Mouse (Mus musculus) kidney, embryonic 14.5 days (tissue): Measurements from ENCODE around the gene Hoxc9. TPM values are rescaled to one million over a fixed set of nuclear protein-coding genes. Genes with fewer than 3 reads are reported as not detected.

Source experiments
- ATAC-seq: fragments of 200-750 bp; cut with Nextera tagmentation; 2 replicates; pipeline ENCODE4 v1.8.0; 2017; ENCODE audit warnings: moderate number of reproducible peaks, mild to moderate bottlenecking, moderate TSS enrichment, moderate library complexity; ENCODE audit not compliant: low FRiP score, low TSS enrichment
- H3K27ac ChIP-seq: fragments of 300-500 bp; sonication (generic); 2 replicates; pipeline ENCODE4 v1.5.1; 2014; ENCODE audit warnings: low read depth, mild to moderate bottlenecking, low read length, moderate library complexity, mixed read lengths
- H3K27me3 ChIP-seq: fragments of 300-500 bp; sonication (generic); 2 replicates; pipeline ENCODE4 v1.6.1; 2014; ENCODE audit warnings: mild to moderate bottlenecking, low read length; ENCODE audit not compliant: control insufficient read depth, insufficient read depth
- H3K36me3 ChIP-seq: fragments of 300-500 bp; sonication (generic); 2 replicates; pipeline ENCODE4 v1.6.1; 2014; ENCODE audit warnings: low read length, mixed read lengths; ENCODE audit not compliant: control insufficient read depth, insufficient read depth
- H3K4me1 ChIP-seq: fragments of 300-500 bp; sonication (generic); 2 replicates; pipeline ENCODE4 v1.6.1; 2014; ENCODE audit warnings: low read length, mixed read lengths; ENCODE audit not compliant: control insufficient read depth, insufficient read depth
- H3K4me2 ChIP-seq: fragments of 300-500 bp; sonication (generic); replicated peaks from 2 replicates; pipeline ENCODE4 v1.6.1; 2014; ENCODE audit warnings: low read depth, mild to moderate bottlenecking, low read length
- H3K4me3 ChIP-seq: fragments of 300-500 bp; sonication (generic); 2 replicates; pipeline ENCODE4 v1.5.1; 2014; ENCODE audit warnings: mild to moderate bottlenecking, low read length
- H3K9ac ChIP-seq: fragments of 300-500 bp; sonication (generic); 2 replicates; pipeline ENCODE4 v1.6.1; 2014; ENCODE audit warnings: low read depth, mild to moderate bottlenecking, low read length, moderate library complexity
- H3K9me3 ChIP-seq: fragments of 300-500 bp; sonication (generic); 2 replicates; pipeline ENCODE4 v1.6.1; 2016; ENCODE audit warnings: low read length; ENCODE audit not compliant: control insufficient read depth
- WGBS: fragments of 180-500 bp; shearing (Covaris S2); extraction: QIAGEN DNeasy Blood & Tissue Kit; methylation state at CpG from one replicate; pipeline ENCODE4 v1.1.7; 2014; 5-methylcytosine and 5-hydroxymethylcytosine counted together
- polyA plus RNA-seq: library from polyadenylated mRNA; unstranded; fragments of >200 nt; fragmentation: Nextera tagmentation; extraction: Ambion mirVana; gene quantifications from 2 replicates; pipeline ENCODE4 v1.2.1, GENCODE M21; 2014

Gene Hoxc9
- polyA plus RNA-seq, 1 experiment from 2014 or later = 10.3 TPM

GRCm38 (mm10) chr15:102988078-102988477 lies 11.8 kb downstream of the Hoxc9 start:
- Histone ChIP-seq H3K27ac (no peak overlapping the region), H3K36me3 (no peaks in the 10 kb centered on the region; the same call in 1 of the 2 replicates), H3K27me3 (peaks cover 40% of the 10 kb centered on the region), H3K9ac (no peak overlapping the region), H3K4me3 (no peak overlapping the region), H3K4me1 (peaks cover 72% of the 10 kb centered on the region), H3K4me2 (no peak overlapping the region), H3K9me3 (no peaks in the 10 kb centered on the region)
- no peak for ATAC-seq
- WGBS = 40% methylated on average over 5 of the region's 5 CpGs

- Histone ChIP-seq H3K9me3 (no peaks in the 10 kb centered on the region), H3K27me3 (peaks cover 37% of the 10 kb centered on the region), H3K36me3 (no peaks in the 10 kb centered on the region), H3K4me1 (peaks cover 64% of the 10 kb centered on the region), H3K4me2 (peak within 1 kb of the TSS; percentile 73), H3K9ac (peak within 1 kb of the TSS; percentile 88), H3K27ac (peak within 1 kb of the TSS; percentile 91), H3K4me3 (peak within 1 kb of the TSS; percentile 64)
- 0 out of 2 replicates have a peak, but pooled peaks have one; percentile 18 for ATAC-seq
- under 1% methylated on average over 58 of the region's 69 CpGs for WGBS
Observed at GRCm38 (mm10) chr15:102990461-102991397, 14.5 kb downstream of the Hoxc9 start, which contains the start of gene Hoxc8. Gene Hoxc8, plus strand, starts transcription at chr15:102990607.

- H3K9ac ChIP-seq = peak overlapping the region; percentile 88
- H3K9me3 ChIP-seq = no peaks in the 10 kb centered on the region
- H3K4me2 ChIP-seq = peak overlapping the region; percentile 73
- no peaks in the 10 kb centered on the region for H3K36me3 ChIP-seq
- H3K4me3 ChIP-seq = peak overlapping the region; percentile 64
- peaks cover 28% of the 10 kb centered on the region for H3K27me3 ChIP-seq
- WGBS = 6% methylated on average over 7 of the region's 7 CpGs
- H3K27ac ChIP-seq = peak overlapping the region; percentile 91
- ATAC-seq = no peak
- H3K4me1 ChIP-seq = peaks cover 60% of the 10 kb centered on the region
Observed at GRCm38 (mm10) chr15:102991782-102992181, 15.5 kb downstream of the Hoxc9 start.

GRCm38 (mm10) chr15:102992206-102992605 lies 16.0 kb downstream of the Hoxc9 start:
- WGBS = 2% methylated on average over 11 of the region's 11 CpGs
- Histone ChIP-seq H3K4me1 (peaks cover 60% of the 10 kb centered on the region), H3K27me3 (peaks cover 24% of the 10 kb centered on the region), H3K9ac (peak overlapping the region; percentile 88), H3K27ac (peak overlapping the region; percentile 91), H3K9me3 (no peaks in the 10 kb centered on the region), H3K36me3 (no peaks in the 10 kb centered on the region), H3K4me3 (peak overlapping the region; percentile 64), H3K4me2 (peak overlapping the region; percentile 73)
- no peak for ATAC-seq

GRCm38 (mm10) chr15:102992863-102993262 lies 16.6 kb downstream of the Hoxc9 start:
- peak; percentile 50 for ATAC-seq

GRCm38 (mm10) chr15:102996548-102996947 lies 20.3 kb downstream of the Hoxc9 start:
- Histone ChIP-seq H3K4me2 (peak overlapping the region; percentile 47), H3K27me3 (peaks cover 18% of the 10 kb centered on the region), H3K9ac (peak overlapping the region; percentile 58), H3K9me3 (no peaks in the 10 kb centered on the region), H3K27ac (peak overlapping the region; percentile 49; the same call in 1 of the 2 replicates), H3K4me1 (peaks cover 44% of the 10 kb centered on the region; the same call in 1 of the 2 replicates), H3K36me3 (no peaks in the 10 kb centered on the region), H3K4me3 (peak overlapping the region; percentile 10; the same call in 1 of the 2 replicates)
- no peak for ATAC-seq
- 7% methylated on average over 9 of the region's 9 CpGs for WGBS

More at GRCm38 (mm10) chr15:102992863-102993262, 16.6 kb downstream of the Hoxc9 start:
- H3K27me3 ChIP-seq = peaks cover 22% of the 10 kb centered on the region
- WGBS = 2% methylated on average over 3 of the region's 3 CpGs
- peak overlapping the region; percentile 64; the same call in 1 of the 2 replicates for H3K4me3 ChIP-seq
- peak overlapping the region; percentile 88; the same call in 1 of the 2 replicates for H3K9ac ChIP-seq
- peak overlapping the region; percentile 91 for H3K27ac ChIP-seq
- no peaks in the 10 kb centered on the region for H3K9me3 ChIP-seq
- H3K4me1 ChIP-seq = peaks cover 56% of the 10 kb centered on the region
- no peaks in the 10 kb centered on the region for H3K36me3 ChIP-seq
- H3K4me2 ChIP-seq = peak overlapping the region; percentile 73

- ATAC-seq = no peak
- no peaks in the 10 kb centered on the region for H3K36me3 ChIP-seq
- H3K4me1 ChIP-seq = peaks cover 44% of the 10 kb centered on the region; the same call in 1 of the 2 replicates
- peak overlapping the region; percentile 95 for H3K27ac ChIP-seq
- H3K9me3 ChIP-seq = no peaks in the 10 kb centered on the region
- H3K4me2 ChIP-seq = peak overlapping the region; percentile 85
- peak overlapping the region; percentile 62 for H3K4me3 ChIP-seq
- peak overlapping the region; percentile 89; the same call in 1 of the 2 replicates for H3K9ac ChIP-seq
- H3K27me3 ChIP-seq = peaks cover 12% of the 10 kb centered on the region
- WGBS = 3% methylated on average over 3 of the region's 3 CpGs
Observed at GRCm38 (mm10) chr15:102997431-102997830, 21.2 kb downstream of the Hoxc9 start.

GRCm38 (mm10) chr15:102997939-102998355 lies 21.7 kb downstream of the Hoxc9 start, which contains the start of gene Hoxc6:
Gene Hoxc6, plus strand, starts transcription at chr15:102998257.
- Histone ChIP-seq H3K27me3 (peaks cover 12% of the 10 kb centered on the region), H3K9ac (peak within 1 kb of the TSS; percentile 89), H3K4me2 (peak within 1 kb of the TSS; percentile 85), H3K4me3 (peak within 1 kb of the TSS; percentile 62), H3K27ac (peak within 1 kb of the TSS; percentile 95), H3K36me3 (no peaks in the 10 kb centered on the region), H3K9me3 (no peaks in the 10 kb centered on the region), H3K4me1 (peaks cover 49% of the 10 kb centered on the region)
- ATAC-seq = peak; percentile 65
- under 1% methylated on average over 19 of the region's 19 CpGs for WGBS
